Mouse (Mus musculus) lung, adult 2 months (tissue): ENCODE data around the gene Krt84. TPM values are rescaled to one million over a fixed set of nuclear protein-coding genes. Genes with fewer than 3 reads are reported as not detected.
A peak's percentile ranks its signal among the peaks of the same experiment; 100 is the strongest.

ENCODE experiments used
- DNase-seq: peaks from one replicate; pipeline ENCODE4 v3.0.0; 2022
- H3K4me1 ChIP-seq: fragments of 200-500 bp; 2 replicates; pipeline ENCODE4 v1.6.1; 2011; ENCODE audit warnings: low read length; ENCODE audit not compliant: control insufficient read depth, insufficient read depth
- H3K4me3 ChIP-seq: fragments of 200-500 bp; replicated peaks from 2 replicates; pipeline ENCODE3; 2011; ENCODE audit warnings: low read depth, mild to moderate bottlenecking, control low read depth, low read length; ENCODE audit errors: extremely low read depth
- CTCF ChIP-seq: fragments of 200-500 bp; IDR thresholded peaks from 2 replicates; pipeline ENCODE4 v1.5.1; 2011; ENCODE audit warnings: mild to moderate bottlenecking, low read length, control low read depth; ENCODE audit not compliant: insufficient read depth
- POLR2A ChIP-seq: fragments of 200-500 bp; IDR thresholded peaks from 2 replicates; pipeline ENCODE4 v1.6.1; 2011; ENCODE audit warnings: low read depth, mild to moderate bottlenecking, control low read depth, low read length, borderline replicate concordance; ENCODE audit errors: extremely low read depth
- WGBS: fragments of 180-500 bp; shearing (Covaris S2); methylation state at CpG from one replicate; pipeline ENCODE4 v1.1.7; 2018; 5-methylcytosine and 5-hydroxymethylcytosine counted together
- polyA plus RNA-seq: library from polyadenylated mRNA; depleted of rRNA; stranded (reverse); fragments of >200 nt; gene quantifications from 2 replicates; pipeline ENCODE4 v1.2.3, GENCODE M21; 2012; rRNA removed

The Krt84 gene
- polyA plus RNA-seq, 1 experiment, result 0.13 TPM

DNA sequence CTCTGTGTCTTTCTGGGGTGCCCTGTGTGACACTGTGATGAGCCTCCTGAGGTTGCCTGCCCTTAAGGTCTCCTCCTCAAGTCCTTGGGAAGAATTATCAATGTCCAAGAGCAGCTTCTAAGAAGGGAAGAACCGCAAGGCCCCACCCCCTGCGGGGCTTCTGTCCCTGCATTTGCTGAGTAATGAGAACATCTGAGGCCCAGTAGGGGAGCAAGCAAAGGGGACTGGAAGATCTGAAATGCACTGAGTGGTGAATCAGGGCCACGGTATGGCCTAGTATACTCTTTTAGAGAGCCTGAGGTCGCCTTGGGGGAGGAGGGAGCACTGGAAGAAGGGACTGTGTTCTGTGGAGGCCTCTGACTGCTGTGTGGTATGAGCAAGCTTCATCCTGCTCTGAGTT, 50.6 kb downstream of the Krt84 start:
- no peak overlapping the region for H3K4me3 ChIP-seq
- no peak for TF ChIP-seq CTCF
- no peak for TF ChIP-seq POLR2A
- 30% methylated on average over 4 of the region's 4 CpGs for WGBS
- no peak for DNase-seq
- no peaks in the 10 kb centered on the region for H3K4me1 ChIP-seq

DNA sequence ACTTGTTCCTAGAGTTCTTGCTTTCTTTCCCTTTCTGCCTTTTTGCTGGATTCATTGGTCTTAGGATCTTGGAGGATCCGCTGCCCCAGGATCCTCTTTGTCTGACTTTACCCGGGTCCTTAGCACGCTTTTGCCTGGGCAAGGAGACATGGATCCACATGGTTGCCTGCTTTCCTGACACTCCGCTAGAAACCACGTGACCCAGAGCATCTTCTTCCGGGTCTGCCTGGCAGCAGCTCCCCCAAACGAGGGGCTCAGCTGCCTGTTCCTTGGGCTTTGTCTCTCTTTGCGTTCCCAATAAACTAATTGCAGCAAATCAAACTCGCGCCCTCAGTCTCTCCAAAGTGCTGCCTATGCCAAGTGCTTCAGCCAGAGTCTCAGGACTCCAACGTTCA, 53.0 kb downstream of the Krt84 start:
- H3K4me3 ChIP-seq, result no peak overlapping the region
- WGBS, result 36% methylated on average over 11 of the region's 11 CpGs
- no peaks in the 10 kb centered on the region for H3K4me1 ChIP-seq
- DNase-seq, result no peak
- no peak for TF ChIP-seq CTCF
- TF ChIP-seq POLR2A, result no peak

DNA sequence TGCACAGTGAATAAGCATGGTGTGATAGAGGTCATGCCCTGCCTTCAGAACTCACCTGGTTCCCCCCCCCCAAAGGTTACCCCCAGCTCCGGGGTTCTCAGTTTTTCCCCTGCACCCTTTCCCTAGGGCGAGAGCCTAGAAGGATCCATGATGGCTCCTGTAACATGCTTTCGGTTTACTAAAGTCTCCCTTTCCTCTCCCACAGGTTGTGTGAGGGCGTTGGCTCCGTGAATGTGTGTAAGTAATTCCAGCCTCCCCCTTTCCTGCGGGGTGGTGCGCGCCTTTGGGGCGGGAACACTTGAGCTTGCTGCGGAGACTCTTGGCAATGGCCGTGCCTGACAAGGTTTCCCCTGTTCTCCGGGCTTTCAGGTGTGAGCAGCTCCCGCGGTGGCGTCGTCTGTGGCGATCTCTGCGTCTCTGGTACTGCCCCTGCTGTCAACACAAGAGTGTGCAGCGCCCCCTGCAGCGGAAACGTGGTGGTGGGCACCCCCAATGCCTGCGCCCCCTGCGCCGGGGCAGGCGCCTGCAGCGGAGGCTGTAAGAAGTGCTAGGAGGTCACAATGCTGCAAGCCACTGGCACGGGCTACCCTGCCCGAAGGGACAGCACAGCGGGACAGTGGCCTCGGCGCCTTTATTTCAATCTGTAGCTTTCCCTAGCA, 53.5 kb downstream of the Krt84 start:
- Histone ChIP-seq H3K4me3 (peak overlapping the region; percentile 1), H3K4me1 (no peaks in the 10 kb centered on the region)
- TF ChIP-seq POLR2A (no peak), CTCF (no peak)
- 6% methylated on average over 31 of the region's 31 CpGs for WGBS
- DNase-seq, result peak; percentile 50

Other genes with a start within 250 kb of the Krt84 start
- gene Atg101, start 248.5 kb downstream of the Krt84 start, polyA plus RNA-seq, result 36.1 and 38.6 TPM in 2 replicates
- 35.1 and 39.4 TPM in 2 replicates for gene 6030408B16Rik, start 239.6 kb downstream of the Krt84 start, polyA plus RNA-seq
- gene Krt80, start 162.7 kb downstream of the Krt84 start, polyA plus RNA-seq, result 130 and 155 TPM in 2 replicates
- gene Krt7, start 121.8 kb downstream of the Krt84 start, polyA plus RNA-seq, result 136 and 143 TPM in 2 replicates
- 0.24 and 0.44 TPM in 2 replicates for gene Krt87, start 94.0 kb downstream of the Krt84 start, polyA plus RNA-seq
- gene Krt88, start 85.1 kb downstream of the Krt84 start, polyA plus RNA-seq, result not detected in 2 replicates
- not detected in 2 replicates for gene Krt81, start 69.1 kb downstream of the Krt84 start, polyA plus RNA-seq
- 0.09 and 0.12 TPM in 2 replicates for gene Krt86, start 59.3 kb downstream of the Krt84 start, polyA plus RNA-seq
- gene Krt83, start 41.3 kb downstream of the Krt84 start, polyA plus RNA-seq, result 0.06 and 0.25 TPM in 2 replicates
- gene Gm49425, start 15.6 kb downstream of the Krt84 start, polyA plus RNA-seq, result not detected in 2 replicates
- not detected in 2 replicates for gene Krt82, start 17.8 kb upstream of the Krt84 start, polyA plus RNA-seq
- 0.22 TPM in 1 of 2 replicates, not detected in the other for gene Krt90, start 30.1 kb upstream of the Krt84 start, polyA plus RNA-seq
- gene Krt75, start 41.1 kb upstream of the Krt84 start, polyA plus RNA-seq, result 0.14 TPM in 1 of 2 replicates, not detected in the other
- not detected in 2 replicates for gene Gm5414, start 95.4 kb upstream of the Krt84 start, polyA plus RNA-seq
- gene Gm5478, start 114.6 kb upstream of the Krt84 start, polyA plus RNA-seq, result not detected in 2 replicates
- 1.5 TPM in 1 of 2 replicates, not detected in the other for gene Krt6b, start 147.5 kb upstream of the Krt84 start, polyA plus RNA-seq
- gene Krt6a, start 161.5 kb upstream of the Krt84 start, polyA plus RNA-seq, result 7.3 TPM in 1 of 2 replicates, not detected in the other
- 0.79 and 103 TPM in 2 replicates for gene Krt5, start 180.1 kb upstream of the Krt84 start, polyA plus RNA-seq
- gene Krt71, start 210.3 kb upstream of the Krt84 start, polyA plus RNA-seq, result not detected in 2 replicates